Mouse (Mus musculus) spleen, postnatal 36 days (tissue): ENCODE measurements around the gene Gm266.

Experiments used
- DNase-seq, 2 experiments: peaks; one replicate each; pipeline ENCODE4 v3.0.0; 2022; ENCODE audit warnings: low spot score in 2 of 2, mixed read lengths in 1 of 2

The Gm266 gene

DNA sequence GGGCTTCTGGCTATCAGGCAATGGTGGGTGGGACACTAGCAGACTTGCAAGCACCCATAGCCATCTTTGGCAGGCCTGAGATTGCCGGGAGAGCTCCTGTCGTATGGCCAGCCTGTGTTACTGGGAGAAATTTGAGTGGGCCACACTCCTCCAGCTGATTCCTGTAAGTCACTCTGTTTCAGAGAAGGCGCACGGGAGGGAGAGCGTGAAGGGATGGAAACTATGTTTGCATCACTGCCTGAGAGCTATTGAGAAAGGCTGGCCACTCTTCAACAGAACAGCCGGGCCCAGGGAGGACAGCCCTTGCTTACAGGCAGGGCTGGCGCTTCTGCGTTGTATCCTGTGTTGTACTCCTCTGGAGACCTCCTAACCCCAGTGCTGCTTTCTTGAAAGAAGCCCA is 49.0 kb downstream of the Gm266 start:
- no peak for DNase-seq

- DNase-seq = no peak
Measured at GRCm38 (mm10) chr12:111436170-111436569, 49.5 kb downstream of the Gm266 start.

GRCm38 (mm10) chr12:111434745-111435327 is 50.8 kb downstream of the Gm266 start:
- peak; percentile 32 to 62 for DNase-seq
